Mouse (Mus musculus): Measurements from ENCODE around the gene Gm17482. TPM values are rescaled to one million over a fixed set of nuclear protein-coding genes. Genes with fewer than 3 reads are reported as not detected.

Gm17482 gene
- polyA plus RNA-seq, 1 experiment from 2014 or later = not detected

DNA sequence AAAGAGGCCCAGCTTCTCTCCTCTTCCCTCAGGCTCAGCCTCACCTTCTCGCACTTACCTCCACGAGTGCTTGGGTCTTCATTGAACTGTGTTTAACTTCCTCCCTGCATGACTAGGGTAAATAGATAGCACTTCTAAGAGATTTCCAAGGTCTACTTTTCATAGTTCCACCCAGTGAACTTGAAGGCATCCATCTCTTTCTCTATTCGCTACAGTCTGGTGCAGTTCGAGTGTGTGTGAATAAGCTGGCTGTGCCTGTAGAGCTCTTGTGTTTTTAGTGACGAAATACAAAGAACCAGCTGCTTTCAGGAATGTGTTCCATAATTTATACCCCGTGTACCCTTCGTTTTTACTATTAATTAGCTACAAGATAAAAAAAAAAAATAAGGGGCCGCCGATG, 47.6 kb downstream of the Gm17482 start:
- no peak for DNase-seq (ENCODE audit: low spot score)

GRCm38 (mm10) chr6:115275116-115275815, 48.1 kb downstream of the Gm17482 start:
- WGBS = 89% methylated on average over 10 of the region's 10 CpGs
- no peaks in the 10 kb centered on the region for H3K27me3 ChIP-seq (replicated peaks; ENCODE audit: control insufficient read depth, insufficient read depth, low read length)

More for the DNA sequence above, 47.6 kb downstream of the Gm17482 start:
- no peak overlapping the region for H3K4me2 ChIP-seq (ENCODE audit: low read length)
- ATAC-seq (replicated peaks; ENCODE audit: low FRiP score, low TSS enrichment, low read depth) = no peak
- no peak overlapping the region for H3K27ac ChIP-seq (ENCODE audit: low read depth)
- H3K9ac ChIP-seq (ENCODE audit: low read length) = no peak overlapping the region
- WGBS = 77% methylated on average over 9 of the region's 9 CpGs
- H3K4me3 ChIP-seq (ENCODE audit: low read depth, low read length) = no peak overlapping the region
- H3K9me3 ChIP-seq (ENCODE audit: control insufficient read depth, low read length) = no peaks in the 10 kb centered on the region
- 0 out of 2 replicates have a peak, but pooled peaks cover 8% of the 10 kb centered on the region for H3K4me1 ChIP-seq (replicated peaks; ENCODE audit: control insufficient read depth, insufficient read depth, low read length)
- H3K27me3 ChIP-seq (replicated peaks; ENCODE audit: control insufficient read depth, insufficient read depth, low read length) = no peaks in the 10 kb centered on the region
- H3K36me3 ChIP-seq (ENCODE audit: control insufficient read depth, insufficient read depth, low read length) = no peaks in the 10 kb centered on the region

GRCm38 (mm10) chr6:115278086-115278485, 50.9 kb downstream of the Gm17482 start:
- Histone ChIP-seq H3K9me3 (ENCODE audit: control insufficient read depth, low read length) (no peaks in the 10 kb centered on the region), H3K36me3 (ENCODE audit: control insufficient read depth, insufficient read depth, low read length) (no peaks in the 10 kb centered on the region), H3K4me1 (replicated peaks; ENCODE audit: control insufficient read depth, insufficient read depth, low read length) (no peaks in the 10 kb centered on the region), H3K27me3 (replicated peaks; ENCODE audit: control insufficient read depth, insufficient read depth, low read length) (no peaks in the 10 kb centered on the region), H3K9ac (ENCODE audit: low read length) (no peak overlapping the region), H3K27ac (ENCODE audit: low read depth) (no peak overlapping the region), H3K4me2 (ENCODE audit: low read length) (no peak overlapping the region), H3K4me3 (ENCODE audit: low read depth, low read length) (no peak overlapping the region)
- peak; percentile 31 for DNase-seq (ENCODE audit: low spot score)
- WGBS = 77% methylated on average over 8 of the region's 8 CpGs
- no peak for ATAC-seq (replicated peaks; ENCODE audit: low FRiP score, low TSS enrichment, low read depth)

More at GRCm38 (mm10) chr6:115275116-115275815, 48.1 kb downstream of the Gm17482 start:
- Histone ChIP-seq H3K27ac (ENCODE audit: low read depth) (no peak overlapping the region), H3K9me3 (ENCODE audit: control insufficient read depth, low read length) (no peaks in the 10 kb centered on the region), H3K36me3 (ENCODE audit: control insufficient read depth, insufficient read depth, low read length) (no peaks in the 10 kb centered on the region), H3K4me1 (replicated peaks; ENCODE audit: control insufficient read depth, insufficient read depth, low read length) (0 out of 2 replicates have a peak, but pooled peaks cover 8% of the 10 kb centered on the region), H3K9ac (ENCODE audit: low read length) (no peak overlapping the region), H3K4me2 (ENCODE audit: low read length) (no peak overlapping the region), H3K4me3 (ENCODE audit: low read depth, low read length) (no peak overlapping the region)
- DNase-seq (ENCODE audit: low spot score) (no peak), ATAC-seq (replicated peaks; ENCODE audit: low FRiP score, low TSS enrichment, low read depth) (no peak)

GRCm38 (mm10) chr6:115279639-115280038, 52.5 kb downstream of the Gm17482 start:
- 64% methylated on average over 2 of the region's 2 CpGs for WGBS
- no peak for DNase-seq (ENCODE audit: low spot score)
- ATAC-seq (replicated peaks; ENCODE audit: low FRiP score, low TSS enrichment, low read depth) = no peak

DNA sequence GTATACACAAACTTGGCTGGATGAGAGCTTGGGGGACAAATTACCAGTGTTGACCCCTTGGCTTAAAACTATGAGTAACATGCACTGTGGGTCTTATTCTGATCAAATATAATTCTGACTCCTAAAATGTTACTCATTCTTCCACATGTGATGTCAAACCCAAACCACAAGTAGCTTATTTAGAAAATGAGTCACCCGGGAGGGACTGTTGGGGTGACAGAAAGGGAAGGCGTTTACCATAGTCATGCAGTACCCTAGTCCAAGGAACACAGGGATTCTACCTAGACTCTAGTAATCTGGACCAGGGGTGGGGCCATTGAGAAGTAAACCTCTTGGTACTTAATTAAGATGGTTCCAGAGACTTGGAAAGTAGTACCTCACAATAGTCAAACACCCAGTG, 57.0 kb downstream of the Gm17482 start:
- no peak overlapping the region for H3K9ac ChIP-seq (ENCODE audit: low read length)
- no peaks in the 10 kb centered on the region for H3K9me3 ChIP-seq (ENCODE audit: control insufficient read depth, low read length)
- DNase-seq (ENCODE audit: low spot score) (peak; percentile 29), ATAC-seq (replicated peaks; ENCODE audit: low FRiP score, low TSS enrichment, low read depth) (no peak)
- H3K27me3 ChIP-seq (replicated peaks; ENCODE audit: control insufficient read depth, insufficient read depth, low read length) = no peaks in the 10 kb centered on the region
- WGBS = 89% methylated on average over 2 of the region's 2 CpGs
- no peak overlapping the region for H3K4me2 ChIP-seq (ENCODE audit: low read length)
- H3K4me3 ChIP-seq (ENCODE audit: low read depth, low read length) = no peak overlapping the region
- no peaks in the 10 kb centered on the region for H3K36me3 ChIP-seq (ENCODE audit: control insufficient read depth, insufficient read depth, low read length)
- no peaks in the 10 kb centered on the region for H3K4me1 ChIP-seq (replicated peaks; ENCODE audit: control insufficient read depth, insufficient read depth, low read length)
- H3K27ac ChIP-seq (ENCODE audit: low read depth) = no peak overlapping the region

More at GRCm38 (mm10) chr6:115279639-115280038, 52.5 kb downstream of the Gm17482 start:
- Histone ChIP-seq H3K27ac (ENCODE audit: low read depth) (no peak overlapping the region), H3K4me3 (ENCODE audit: low read depth, low read length) (no peak overlapping the region), H3K9me3 (ENCODE audit: control insufficient read depth, low read length) (no peaks in the 10 kb centered on the region), H3K4me1 (replicated peaks; ENCODE audit: control insufficient read depth, insufficient read depth, low read length) (no peaks in the 10 kb centered on the region), H3K36me3 (ENCODE audit: control insufficient read depth, insufficient read depth, low read length) (no peaks in the 10 kb centered on the region), H3K27me3 (replicated peaks; ENCODE audit: control insufficient read depth, insufficient read depth, low read length) (no peaks in the 10 kb centered on the region), H3K9ac (ENCODE audit: low read length) (no peak overlapping the region), H3K4me2 (ENCODE audit: low read length) (no peak overlapping the region)

- no peak overlapping the region for H3K9ac ChIP-seq (ENCODE audit: low read length)
- ATAC-seq (replicated peaks; ENCODE audit: low FRiP score, low TSS enrichment, low read depth) (no peak), DNase-seq (ENCODE audit: low spot score) (no peak)
- 78% methylated on average over 6 of the region's 6 CpGs for WGBS
- H3K4me2 ChIP-seq (ENCODE audit: low read length) = no peak overlapping the region
- no peaks in the 10 kb centered on the region for H3K36me3 ChIP-seq (ENCODE audit: control insufficient read depth, insufficient read depth, low read length)
- H3K27ac ChIP-seq (ENCODE audit: low read depth) = no peak overlapping the region
- no peaks in the 10 kb centered on the region for H3K4me1 ChIP-seq (replicated peaks; ENCODE audit: control insufficient read depth, insufficient read depth, low read length)
- H3K27me3 ChIP-seq (replicated peaks; ENCODE audit: control insufficient read depth, insufficient read depth, low read length) = no peaks in the 10 kb centered on the region
- H3K4me3 ChIP-seq (ENCODE audit: low read depth, low read length) = no peak overlapping the region
- H3K9me3 ChIP-seq (ENCODE audit: control insufficient read depth, low read length) = no peaks in the 10 kb centered on the region
Measured at GRCm38 (mm10) chr6:115286441-115286840, 59.3 kb downstream of the Gm17482 start.

DNA sequence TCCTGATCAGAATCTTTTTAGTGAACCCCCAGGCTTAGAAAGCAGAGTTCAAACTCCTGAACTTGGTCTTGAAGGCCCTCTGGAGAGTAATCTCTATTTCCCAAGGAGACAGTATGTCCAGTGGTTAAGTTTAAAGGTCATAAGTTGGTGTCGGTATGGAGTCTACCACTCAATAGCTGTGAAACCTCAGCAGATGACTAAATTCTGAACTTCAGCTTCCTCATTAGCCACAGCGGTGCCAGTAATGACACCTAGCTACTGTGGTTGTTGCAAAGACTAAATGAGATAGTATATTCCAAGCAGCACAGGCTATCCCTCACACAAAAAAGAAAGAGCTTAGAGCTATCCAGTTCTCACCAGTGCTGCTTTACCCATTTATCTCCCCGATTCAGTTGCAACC, 61.1 kb downstream of the Gm17482 start:
- ATAC-seq (replicated peaks; ENCODE audit: low FRiP score, low TSS enrichment, low read depth) = no peak
- DNase-seq (ENCODE audit: low spot score) = no peak

DNA sequence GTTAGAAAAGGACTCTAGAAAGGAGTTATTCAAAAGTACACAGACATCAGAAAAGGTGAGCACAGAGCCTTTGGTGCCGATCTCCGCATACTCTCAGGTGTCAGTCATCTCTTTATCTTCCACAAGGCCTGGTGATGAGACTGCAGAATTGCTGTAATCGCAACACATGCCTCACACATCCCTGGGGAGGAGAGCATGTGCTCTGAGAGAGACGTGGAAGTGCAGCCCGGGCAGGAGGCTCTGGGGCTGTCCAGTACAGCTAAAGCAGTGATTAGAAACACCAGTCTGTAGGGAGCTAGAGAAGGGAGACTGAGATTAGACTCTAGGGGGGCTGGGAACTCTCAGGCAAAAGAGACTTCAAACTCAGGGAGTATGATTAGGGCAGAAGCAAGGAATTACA, 63.4 kb downstream of the Gm17482 start:
- WGBS = 70% methylated on average over 5 of the region's 5 CpGs
- H3K4me2 ChIP-seq (ENCODE audit: low read length) = no peak overlapping the region
- no peak overlapping the region for H3K9ac ChIP-seq (ENCODE audit: low read length)
- peak; percentile 28 for DNase-seq (ENCODE audit: low spot score)
- no peak for ATAC-seq (replicated peaks; ENCODE audit: low FRiP score, low TSS enrichment, low read depth)
- H3K36me3 ChIP-seq (ENCODE audit: control insufficient read depth, insufficient read depth, low read length) = no peaks in the 10 kb centered on the region
- H3K4me1 ChIP-seq (replicated peaks; ENCODE audit: control insufficient read depth, insufficient read depth, low read length) = no peaks in the 10 kb centered on the region
- H3K4me3 ChIP-seq (ENCODE audit: low read depth, low read length) = no peak overlapping the region
- H3K27me3 ChIP-seq (replicated peaks; ENCODE audit: control insufficient read depth, insufficient read depth, low read length) = no peaks in the 10 kb centered on the region
- H3K9me3 ChIP-seq (ENCODE audit: control insufficient read depth, low read length) = no peaks in the 10 kb centered on the region
- no peak overlapping the region for H3K27ac ChIP-seq (ENCODE audit: low read depth)

More for the DNA sequence above, 61.1 kb downstream of the Gm17482 start:
- H3K27ac ChIP-seq (ENCODE audit: low read depth) = no peak overlapping the region
- no peaks in the 10 kb centered on the region for H3K36me3 ChIP-seq (ENCODE audit: control insufficient read depth, insufficient read depth, low read length)
- no peak overlapping the region for H3K9ac ChIP-seq (ENCODE audit: low read length)
- H3K4me2 ChIP-seq (ENCODE audit: low read length) = no peak overlapping the region
- H3K9me3 ChIP-seq (ENCODE audit: control insufficient read depth, low read length) = no peaks in the 10 kb centered on the region
- H3K4me3 ChIP-seq (ENCODE audit: low read depth, low read length) = no peak overlapping the region
- H3K4me1 ChIP-seq (replicated peaks; ENCODE audit: control insufficient read depth, insufficient read depth, low read length) = no peaks in the 10 kb centered on the region
- H3K27me3 ChIP-seq (replicated peaks; ENCODE audit: control insufficient read depth, insufficient read depth, low read length) = no peaks in the 10 kb centered on the region
- 93% methylated on average over 3 of the region's 3 CpGs for whole genome bisulfite sequencing

DNA sequence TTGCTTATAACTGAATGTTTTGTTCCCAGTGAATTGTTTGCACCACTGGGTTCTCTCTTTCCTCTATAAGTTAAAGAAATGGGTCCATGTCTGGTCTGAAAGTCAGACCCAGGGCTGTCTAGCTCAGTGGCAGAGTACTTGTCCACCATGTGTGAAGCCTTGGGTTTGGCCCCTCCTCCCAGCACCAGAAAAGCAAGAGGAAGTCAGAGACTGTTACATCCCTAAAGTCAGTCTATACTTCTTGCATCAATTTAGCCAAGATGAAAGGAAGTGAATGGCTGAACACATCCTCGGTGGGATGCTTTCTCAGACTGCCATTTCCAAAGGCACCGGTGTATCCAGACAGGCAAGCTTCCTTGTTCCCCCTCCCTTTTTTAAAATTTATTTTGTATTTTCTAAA, 63.9 kb downstream of the Gm17482 start:
- no peaks in the 10 kb centered on the region for H3K4me1 ChIP-seq (replicated peaks; ENCODE audit: control insufficient read depth, insufficient read depth, low read length)
- DNase-seq (ENCODE audit: low spot score) (peak; percentile 21), ATAC-seq (replicated peaks; ENCODE audit: low FRiP score, low TSS enrichment, low read depth) (no peak)
- no peaks in the 10 kb centered on the region for H3K36me3 ChIP-seq (ENCODE audit: control insufficient read depth, insufficient read depth, low read length)
- H3K4me3 ChIP-seq (ENCODE audit: low read depth, low read length) = no peak overlapping the region
- H3K27me3 ChIP-seq (replicated peaks; ENCODE audit: control insufficient read depth, insufficient read depth, low read length) = no peaks in the 10 kb centered on the region
- 92% methylated on average over 2 of the region's 2 CpGs for whole genome bisulfite sequencing
- H3K9ac ChIP-seq (ENCODE audit: low read length) = no peak overlapping the region
- no peak overlapping the region for H3K27ac ChIP-seq (ENCODE audit: low read depth)
- no peaks in the 10 kb centered on the region for H3K9me3 ChIP-seq (ENCODE audit: control insufficient read depth, low read length)
- no peak overlapping the region for H3K4me2 ChIP-seq (ENCODE audit: low read length)

Measured in intestine, embryonic 14.5 days (tissue).